Mouse (Mus musculus) mouse trophoblast stem cell (cell line): Measurements from ENCODE around the gene Cytip.

ENCODE experiments used
- in situ Hi-C, 2 experiments: fragments of 300-500 bp; cut with MseI, MboI; formaldehyde crosslinking; loops; 2 replicates in 1 of 2; 3 replicates in 1 of 2; pipeline ENCODE4 v1.15.1; 2025

Gene Cytip

DNA sequence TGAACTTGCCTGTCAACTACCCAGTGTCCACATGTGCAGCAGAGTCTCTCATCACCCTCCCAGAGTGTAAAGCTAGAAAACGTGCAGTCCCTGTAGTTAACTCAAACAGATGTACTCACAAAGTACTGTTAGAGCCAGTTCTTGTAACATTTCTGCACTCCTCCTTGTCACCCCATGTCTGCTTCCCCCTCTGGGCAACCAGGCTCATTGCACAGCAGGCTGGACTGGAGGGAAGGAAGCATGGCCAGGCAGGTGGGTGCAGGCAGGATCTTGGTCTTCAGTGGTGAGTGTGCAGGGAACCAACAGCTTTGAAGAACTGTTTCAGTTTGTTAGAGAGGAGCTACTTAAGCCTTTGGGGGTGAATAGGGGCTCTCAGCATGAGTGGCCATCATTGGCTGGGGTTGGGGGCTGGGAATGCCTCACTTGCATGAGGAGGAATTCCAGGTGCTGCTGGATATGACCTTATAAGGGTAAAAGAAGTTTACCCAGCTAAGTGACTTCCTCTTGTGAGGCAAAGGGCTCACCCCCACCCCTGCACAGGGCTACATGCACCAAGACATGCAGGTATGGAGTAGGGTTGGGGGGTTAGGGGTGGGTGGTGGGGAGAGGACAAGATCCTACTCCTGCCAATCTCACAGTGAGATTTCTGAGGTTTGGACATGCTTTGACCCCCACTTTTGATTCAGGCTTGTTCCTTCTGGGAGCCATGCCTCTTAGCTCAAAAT, 31.7 kb downstream of the Cytip start:
- in situ Hi-C loops: no loop called here

DNA sequence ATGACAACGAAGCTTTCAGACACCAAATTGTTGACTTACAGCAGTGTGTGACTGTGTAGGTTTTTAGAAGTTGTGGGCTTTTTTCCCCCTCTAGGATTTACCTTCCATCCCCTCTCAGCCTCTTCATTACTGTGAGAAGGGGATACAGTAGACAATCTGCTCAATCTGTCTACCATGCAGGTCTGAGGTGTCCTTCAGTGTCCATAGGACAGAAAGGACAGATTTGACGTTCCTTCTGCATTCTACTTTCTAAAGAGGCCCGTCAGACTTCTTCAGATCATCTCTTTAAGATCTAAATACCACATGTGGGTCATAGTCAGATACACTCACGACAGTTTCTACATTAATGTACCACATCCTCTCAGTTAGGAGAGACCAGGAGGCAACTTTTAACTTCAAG, 33.5 kb downstream of the Cytip start:
- in situ Hi-C loops: no loop called here

DNA sequence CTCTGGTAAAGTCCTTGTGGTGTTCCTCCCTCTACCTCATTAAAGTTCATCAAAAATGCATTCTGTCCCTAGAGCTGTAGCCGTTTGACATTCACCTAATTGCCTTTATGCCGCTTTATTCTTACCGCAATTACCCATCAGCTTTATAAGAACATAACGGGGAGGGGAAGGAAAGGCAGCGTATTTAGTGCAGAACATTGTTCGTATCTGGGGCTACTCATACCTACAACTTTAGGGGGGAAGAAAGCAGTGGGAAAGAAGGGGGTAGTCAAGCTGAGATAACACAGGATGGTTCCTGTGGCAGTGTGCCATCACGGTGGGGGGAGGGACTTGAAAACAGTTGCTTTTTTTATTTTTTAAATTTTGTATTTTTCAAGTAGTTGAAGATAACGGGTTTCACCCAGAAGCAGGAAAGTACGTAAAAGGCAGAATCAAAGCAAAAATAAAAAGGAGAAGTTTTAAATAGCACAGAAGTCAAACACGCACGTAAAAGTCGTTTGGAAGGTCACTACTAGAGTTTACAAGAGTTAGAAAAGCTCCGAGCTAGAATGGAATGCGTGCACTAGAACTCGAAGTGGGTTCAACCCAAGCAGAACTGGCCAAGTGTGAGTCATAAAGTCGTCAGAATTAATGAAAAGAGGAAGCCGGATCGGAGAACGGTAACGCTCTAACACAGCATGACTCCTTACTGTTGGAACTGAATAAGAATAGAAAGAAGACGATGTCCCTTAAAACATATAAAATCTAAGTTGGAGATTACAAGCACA, 34.6 kb downstream of the Cytip start:
- in situ Hi-C loops: no loop called here

DNA sequence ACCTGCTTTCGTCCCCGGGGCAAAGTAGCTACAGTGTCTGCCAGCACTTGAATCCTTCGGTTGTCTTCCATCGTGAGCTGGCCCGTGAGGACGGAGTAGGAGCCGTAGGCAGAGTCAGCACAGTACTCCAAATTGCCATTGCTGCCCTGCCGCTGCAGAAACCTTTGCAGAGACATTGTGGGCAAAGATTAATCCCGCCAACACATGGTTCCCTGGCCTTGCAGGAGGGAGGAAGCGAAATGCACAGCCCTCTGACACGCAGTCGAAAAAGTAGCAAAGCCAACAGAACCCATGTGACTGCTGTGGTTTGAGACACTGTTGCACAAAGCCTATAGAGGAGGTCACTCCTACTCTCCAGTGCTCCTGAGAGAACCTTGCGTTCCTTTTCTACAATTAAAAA, 35.5 kb downstream of the Cytip start:
- in situ Hi-C loops: no loop called here

DNA sequence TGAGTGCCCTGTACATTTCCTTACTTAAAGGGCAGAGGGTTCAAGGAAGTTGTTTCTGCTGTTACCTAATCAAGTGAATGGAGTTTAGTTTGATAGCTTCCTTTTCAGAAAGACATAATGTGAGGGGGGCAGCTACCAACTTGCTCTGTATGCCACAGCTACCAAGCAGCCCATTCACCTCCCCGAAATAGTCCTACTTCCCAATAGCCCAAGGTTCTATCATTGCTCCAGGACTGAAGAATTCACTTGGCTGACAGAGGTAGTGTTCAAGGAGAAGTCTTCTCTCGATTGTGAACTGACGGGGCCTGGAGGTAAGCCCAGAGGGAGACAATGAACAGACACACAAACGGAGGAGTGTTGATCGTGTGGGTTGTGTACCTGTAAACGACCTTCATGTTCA, 36.2 kb downstream of the Cytip start:
- in situ Hi-C loops: no loop called here

- in situ Hi-C loops: no loop called here
Observed at GRCm38 (mm10) chr2:58158539-58158938, 36.8 kb downstream of the Cytip start.

DNA sequence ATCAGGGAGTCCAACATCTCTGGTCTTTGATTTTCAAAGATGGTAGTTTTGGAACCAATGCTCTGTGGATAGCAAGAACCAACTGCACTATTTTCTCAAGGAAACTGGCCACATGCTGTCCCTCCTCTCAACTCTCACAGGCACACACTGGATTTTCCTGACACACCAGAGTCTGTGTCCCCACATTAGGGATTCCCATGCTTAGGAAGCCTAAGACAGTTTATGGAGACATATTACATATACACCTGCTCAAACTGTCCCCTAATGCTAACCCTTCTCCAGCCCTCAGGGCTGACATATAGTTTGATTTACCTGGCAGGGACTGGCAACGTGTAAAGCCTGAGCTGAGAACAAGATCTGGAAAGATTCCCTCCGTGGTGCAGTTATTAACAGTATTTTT, 37.2 kb downstream of the Cytip start:
- in situ Hi-C loops: no loop called here

GRCm38 (mm10) chr2:58157466-58157865, 37.9 kb downstream of the Cytip start:
- in situ Hi-C loops: no loop called here

GRCm38 (mm10) chr2:58156495-58157392, 38.6 kb downstream of the Cytip start:
- in situ Hi-C loops: no loop called here

DNA sequence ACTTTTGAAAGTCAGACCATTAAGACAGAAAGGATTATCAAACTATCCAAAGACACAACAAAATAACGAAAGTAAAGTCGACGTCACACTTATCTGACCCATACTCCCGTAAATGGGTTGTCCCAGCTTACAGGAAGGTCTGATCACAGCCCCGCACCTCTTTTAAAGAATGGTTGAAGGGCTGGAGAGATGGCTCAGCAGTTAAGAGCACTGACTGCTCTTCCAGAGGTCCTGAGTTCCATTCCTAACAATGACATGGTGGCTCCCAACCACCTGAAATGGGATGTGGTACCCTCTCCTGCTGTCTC, 39.3 kb downstream of the Cytip start:
- in situ Hi-C loops: no loop called here

GRCm38 (mm10) chr2:58155271-58156107, 39.8 kb downstream of the Cytip start:
- in situ Hi-C loops: no loop called here

- in situ Hi-C loops: no loop called here
Observed at GRCm38 (mm10) chr2:58154555-58154954, 40.8 kb downstream of the Cytip start.

GRCm38 (mm10) chr2:58153742-58154141, 41.6 kb downstream of the Cytip start:
- in situ Hi-C loops: no loop called here

DNA sequence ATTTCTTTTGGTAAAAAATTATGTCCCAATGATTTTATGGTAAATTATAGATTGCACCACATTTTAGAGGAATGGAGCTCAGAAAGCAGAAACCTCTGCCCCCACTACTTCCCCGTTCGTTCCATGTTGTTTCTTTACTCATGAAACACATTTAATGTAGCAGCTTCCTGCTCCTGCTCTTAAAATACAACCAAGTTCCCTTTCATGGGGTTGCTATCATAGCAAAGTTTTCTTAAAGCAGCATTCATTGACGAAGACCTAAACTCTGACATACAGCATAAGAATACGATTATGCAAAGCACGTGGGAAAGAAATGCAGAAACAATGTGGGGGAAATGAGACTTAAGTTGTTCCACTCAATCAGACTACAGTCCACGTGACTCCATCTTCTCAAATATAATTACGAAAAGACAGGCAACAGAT, 45.3 kb downstream of the Cytip start:
- in situ Hi-C loops: no loop called here

DNA sequence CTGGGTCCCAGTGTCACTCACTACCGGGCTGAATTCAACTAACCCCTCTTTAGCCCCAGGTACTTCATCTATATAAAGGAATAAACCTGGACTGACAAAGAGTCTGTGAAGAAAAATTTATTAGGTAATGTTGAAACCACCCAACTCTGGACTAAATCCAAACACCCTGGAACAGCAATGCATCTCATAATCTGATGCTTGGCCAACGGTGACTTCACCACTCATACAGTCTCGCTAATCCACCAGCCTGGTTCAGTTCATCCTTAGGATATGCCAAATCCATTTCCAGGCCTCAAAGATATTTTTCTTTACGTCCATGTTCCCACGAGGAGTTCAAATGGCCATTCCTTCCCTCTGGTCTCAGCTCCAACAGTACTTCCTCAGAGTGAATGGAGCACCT, 48.8 kb downstream of the Cytip start:
- in situ Hi-C loops: no loop called here

- in situ Hi-C loops: no loop called here
Observed at GRCm38 (mm10) chr2:58140531-58140930, 54.8 kb downstream of the Cytip start.

GRCm38 (mm10) chr2:58138611-58139010, 56.7 kb downstream of the Cytip start:
- in situ Hi-C loops: no loop called here

DNA sequence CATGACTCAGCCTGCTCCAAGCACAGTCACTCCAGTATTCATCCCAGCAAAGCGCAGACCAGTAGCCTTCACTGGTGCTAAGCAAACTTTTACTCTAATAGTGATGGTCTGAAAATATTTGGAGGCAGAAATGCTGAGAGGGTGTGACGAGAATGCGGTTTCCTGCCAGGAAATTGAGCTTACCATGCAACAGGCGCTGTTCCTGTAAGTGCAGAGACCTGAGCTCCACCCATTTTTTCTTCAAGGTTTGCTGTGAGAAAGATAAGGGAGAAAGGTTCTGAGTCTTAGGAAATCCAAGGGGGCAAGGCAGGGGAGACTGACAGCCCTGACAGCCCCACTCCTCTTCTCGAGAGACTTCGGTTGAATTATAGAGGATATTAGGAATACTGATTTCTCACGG, 57.7 kb downstream of the Cytip start:
- in situ Hi-C loops: no loop called here

- in situ Hi-C loops: no loop called here
Observed at GRCm38 (mm10) chr2:58136526-58136925, 58.8 kb downstream of the Cytip start.

DNA sequence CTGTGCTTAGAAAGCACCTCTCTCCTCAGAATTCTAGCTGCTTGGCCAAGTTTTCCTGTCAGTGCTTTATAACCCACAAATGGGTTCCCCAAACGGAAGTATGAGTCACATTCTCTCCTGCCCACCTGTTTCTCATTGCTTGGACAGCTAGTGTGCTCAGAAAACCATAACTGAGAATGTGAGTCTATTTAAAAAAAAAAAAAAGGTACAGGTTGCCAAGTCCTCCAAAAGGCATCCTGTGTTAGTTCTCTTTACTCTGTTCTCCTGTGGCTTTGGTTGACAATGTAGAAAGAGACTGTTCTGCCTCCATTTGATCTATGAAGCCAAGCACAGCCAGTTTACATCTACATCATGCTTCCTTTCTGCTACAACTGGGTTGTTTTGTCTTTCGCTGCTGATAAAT, 60.3 kb downstream of the Cytip start:
- in situ Hi-C loops: no loop called here

DNA sequence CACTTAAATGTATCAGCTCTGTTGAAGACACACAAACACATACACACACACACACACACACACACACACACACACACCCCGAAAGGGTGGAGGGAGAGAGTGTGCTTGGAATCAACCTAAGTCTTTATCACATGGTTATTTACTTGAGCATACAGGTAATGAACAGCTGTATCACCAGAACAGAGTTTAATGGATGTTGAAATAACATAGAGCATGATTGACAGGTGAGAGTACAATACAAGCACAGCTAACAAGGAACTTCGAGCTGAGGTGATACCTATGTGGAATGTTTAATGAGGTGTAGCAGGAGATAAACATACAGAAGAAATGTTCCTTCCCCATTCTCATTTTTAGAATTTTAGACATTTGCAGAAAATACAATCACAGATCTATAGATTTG, 62.7 kb downstream of the Cytip start:
- in situ Hi-C loops: no loop called here

DNA sequence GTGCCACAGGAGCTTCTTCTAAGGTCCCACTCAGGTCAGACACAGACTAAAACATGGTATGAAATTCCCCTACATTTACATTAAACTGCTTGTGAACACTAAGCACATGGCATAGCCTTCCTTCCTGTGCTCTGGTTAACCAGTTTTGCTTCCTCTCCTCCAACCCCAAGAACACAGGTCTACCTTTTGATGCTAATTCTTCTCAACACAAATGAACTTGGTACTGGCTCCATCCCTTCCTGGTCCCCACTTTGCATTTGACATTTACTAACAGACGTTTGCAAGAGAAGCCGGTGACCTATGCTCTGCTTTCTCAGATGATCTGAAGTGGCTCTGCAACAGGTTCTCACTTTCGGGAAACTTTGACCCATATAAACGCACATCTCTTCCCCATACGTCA, 65.4 kb downstream of the Cytip start:
- in situ Hi-C loops: no loop called here
